Mouse (Mus musculus) CH12F3 (cell line): Measurements from ENCODE around the gene 1700012A03Rik.

Experiments
- in situ Hi-C: fragments of 300-500 bp; cut with MboI; formaldehyde crosslinking; loops from 2 replicates; pipeline ENCODE4 v1.14.3; 2020; ENCODE audit warnings: low sequenced_read_pairs

1700012A03Rik gene

DNA sequence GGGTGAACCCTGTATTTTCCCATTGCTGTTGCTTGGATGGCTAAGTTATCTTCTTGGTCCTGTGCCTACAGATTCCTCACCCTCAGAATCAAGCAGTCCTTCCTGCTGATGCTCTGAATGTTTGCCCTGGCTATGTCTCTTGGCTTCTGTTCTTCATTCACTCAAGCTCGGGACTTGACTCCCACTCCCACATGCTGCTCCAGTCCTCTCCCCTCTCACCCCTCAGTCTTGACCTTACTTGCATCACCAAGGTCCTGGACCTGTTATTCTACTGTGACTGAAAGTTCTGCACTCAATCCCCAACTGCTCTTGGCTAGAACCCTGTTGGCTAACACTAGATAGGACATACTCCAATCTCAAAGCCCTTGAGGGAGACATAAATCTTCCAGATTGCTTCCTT lies 22.1 kb downstream of the 1700012A03Rik start:
- in situ Hi-C loops = no loop called here

DNA sequence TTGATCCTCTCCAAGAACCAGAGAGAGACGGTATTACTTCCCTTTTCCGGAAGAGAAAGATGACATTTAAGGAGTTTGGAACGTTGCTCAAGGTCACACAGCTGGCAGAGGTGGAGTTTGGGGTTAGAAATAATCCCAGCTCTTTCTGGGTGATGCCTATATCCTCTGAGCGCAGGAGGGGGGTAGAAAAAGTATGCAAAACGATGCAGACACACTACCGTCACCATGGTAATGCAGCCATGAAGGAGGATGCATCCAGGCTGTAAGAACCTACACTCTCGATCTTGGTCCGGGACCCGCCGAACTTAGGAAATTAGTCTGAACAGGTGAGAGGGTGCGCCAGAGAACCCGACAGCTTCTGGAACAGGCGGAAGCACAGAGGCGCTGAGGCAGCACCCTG lies 43.3 kb downstream of the 1700012A03Rik start:
- in situ Hi-C loops = no loop called here

- in situ Hi-C loops = no loop called here
Observed at GRCm38 (mm10) chr6:32105547-32106275, 55.7 kb downstream of the 1700012A03Rik start.
